Mouse (Mus musculus) erythroblast, embryonic 14.5 days (primary cell): ENCODE measurements at regions not wholly inside any gene's neighbourhood (a gene's known extent, or its start where the extent isn't known, plus 50 kb on each side); places are given as distances from the start of the nearest gene placed in this dataset.

Experiments
- H3K27me3 ChIP-seq: 2 replicates; pipeline ENCODE4 v1.6.1; 2012; ENCODE audit warnings: inconsistent platforms; ENCODE audit not compliant: control insufficient read depth
- H3K36me3 ChIP-seq: 2 replicates; pipeline ENCODE4 v1.6.1; 2012; ENCODE audit warnings: mild to moderate bottlenecking, inconsistent platforms; ENCODE audit not compliant: control insufficient read depth
- H3K4me1 ChIP-seq: 2 replicates; pipeline ENCODE4 v1.6.1; 2012; ENCODE audit warnings: inconsistent platforms; ENCODE audit not compliant: control insufficient read depth
- H3K4me3 ChIP-seq: replicated peaks from 2 replicates; pipeline ENCODE3; 2012; ENCODE audit warnings: moderate library complexity, mild to moderate bottlenecking, inconsistent platforms
- H3K9me3 ChIP-seq: 2 replicates; pipeline ENCODE4 v1.6.1; 2012; ENCODE audit warnings: low read length, inconsistent platforms, mixed read lengths; ENCODE audit not compliant: control insufficient read depth
- GATA1 ChIP-seq: IDR thresholded peaks from 2 replicates; pipeline ENCODE4 v1.6.1; 2012; ENCODE audit warnings: low read length, inconsistent platforms, mixed read lengths
- TAL1 ChIP-seq: IDR thresholded peaks from 3 replicates; pipeline ENCODE4 v1.6.1; 2012; ENCODE audit warnings: low read length, inconsistent platforms, mixed read lengths

DNA sequence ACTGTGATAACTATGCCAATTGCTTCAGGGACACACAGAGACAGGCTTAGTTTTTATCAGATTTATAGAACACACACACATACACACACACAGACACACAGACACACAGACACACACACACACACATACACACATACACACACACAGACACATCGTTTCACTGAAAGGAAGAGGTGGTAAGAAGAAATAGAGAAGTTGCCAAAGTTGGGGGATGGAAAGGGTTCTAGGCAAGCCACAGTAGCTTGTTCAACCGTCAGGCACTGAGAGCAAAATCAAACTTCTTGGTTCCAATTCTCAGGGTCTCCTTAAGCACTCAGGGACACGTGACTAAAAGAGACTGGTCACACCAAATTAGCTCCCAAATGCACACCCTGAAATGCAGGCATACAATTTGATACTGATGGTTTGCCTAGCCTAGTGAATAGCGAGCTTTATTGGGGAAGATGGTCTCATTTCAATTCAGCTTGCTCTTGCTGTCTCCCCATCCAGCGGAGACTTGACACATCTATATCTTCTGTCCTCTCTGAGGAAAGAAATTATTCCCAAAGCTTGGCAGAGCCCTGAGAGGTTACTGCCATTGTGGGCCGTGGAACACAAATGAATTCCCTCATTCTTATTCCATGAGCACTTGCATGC lies 84.7 kb upstream of the Zfp366 start:
- Histone ChIP-seq H3K9me3 (no peaks in the 10 kb centered on the region), H3K27me3 (peaks cover 7% of the 10 kb centered on the region), H3K36me3 (no peaks in the 10 kb centered on the region), H3K4me3 (no peak overlapping the region), H3K4me1 (peaks cover 58% of the 10 kb centered on the region)
- TF ChIP-seq GATA1 (no peak), TAL1 (no peak)

DNA sequence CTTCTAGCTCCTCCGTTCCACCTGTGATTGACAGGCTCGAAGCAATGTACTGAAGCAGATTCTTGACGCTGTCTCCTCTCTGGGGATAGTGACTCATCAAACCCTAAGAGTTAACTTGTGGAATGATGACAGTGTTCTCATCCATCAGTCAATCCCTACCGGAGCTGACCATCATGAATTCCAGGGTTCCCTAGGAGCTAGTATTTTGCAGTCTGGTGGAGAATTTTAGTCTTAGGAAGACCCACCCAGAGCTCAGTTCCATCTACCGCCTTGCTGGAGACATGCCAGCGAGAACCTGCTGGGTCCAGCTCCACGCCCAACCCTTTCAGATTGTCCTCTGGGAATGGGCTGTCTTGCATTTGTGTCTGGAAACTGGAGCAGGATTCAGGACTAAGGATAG lies 85.4 kb upstream of the Zfp366 start:
- no peaks in the 10 kb centered on the region for H3K9me3 ChIP-seq
- H3K4me3 ChIP-seq, result no peak overlapping the region
- H3K4me1 ChIP-seq, result peaks cover 56% of the 10 kb centered on the region
- peaks cover 7% of the 10 kb centered on the region for H3K27me3 ChIP-seq
- no peaks in the 10 kb centered on the region for H3K36me3 ChIP-seq
- TF ChIP-seq TAL1, result no peak
- TF ChIP-seq GATA1, result no peak

DNA sequence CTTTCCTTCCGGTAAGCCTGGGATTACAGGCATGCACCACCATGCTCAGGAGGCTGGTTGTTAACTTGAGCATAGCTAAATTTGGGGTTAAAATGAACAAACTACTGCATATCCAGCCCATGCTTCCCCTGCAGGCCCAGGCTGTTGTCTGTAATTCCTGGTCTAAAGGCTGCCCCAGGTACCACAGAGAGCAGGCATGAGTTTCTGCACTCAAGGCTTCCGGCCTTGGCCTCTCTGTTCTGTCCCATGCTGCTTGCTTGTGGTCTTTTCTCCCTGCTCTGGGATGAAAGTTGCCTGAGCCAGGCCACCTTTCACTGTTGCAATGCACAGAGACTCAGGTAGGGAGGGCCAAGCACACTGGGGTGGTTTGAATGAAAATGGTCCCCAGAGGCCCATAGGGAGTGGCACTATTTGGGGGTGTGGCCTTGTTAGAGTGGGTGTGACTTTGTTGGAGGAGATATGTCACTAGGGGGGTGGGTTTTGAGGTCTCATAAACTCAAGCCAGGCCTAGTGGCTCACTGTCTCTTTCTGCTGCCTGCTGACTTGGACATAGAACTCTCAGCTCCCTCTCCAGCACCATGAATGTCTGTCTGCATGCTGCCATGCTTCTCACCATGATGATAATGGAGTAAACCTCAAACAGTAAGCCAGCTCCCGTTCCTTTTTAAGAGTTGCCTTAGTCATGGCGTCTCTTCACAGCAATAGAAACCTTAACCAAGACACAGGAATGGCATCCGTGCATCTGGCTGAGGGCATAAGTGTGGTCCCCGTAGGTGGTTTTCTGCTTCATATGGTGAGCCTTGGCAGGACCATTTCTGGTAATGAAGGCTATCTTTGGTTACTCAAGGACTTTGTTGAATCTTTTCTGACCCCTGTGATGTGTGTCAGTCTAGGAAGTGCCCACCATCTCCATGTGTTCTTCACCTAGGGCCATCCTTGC lies 86.7 kb upstream of the Zfp366 start:
- no peak overlapping the region for H3K4me3 ChIP-seq
- no peaks in the 10 kb centered on the region for H3K9me3 ChIP-seq
- no peaks in the 10 kb centered on the region for H3K36me3 ChIP-seq
- H3K4me1 ChIP-seq, result peaks cover 55% of the 10 kb centered on the region
- TF ChIP-seq GATA1 (no peak), TAL1 (no peak)
- peaks cover 7% of the 10 kb centered on the region for H3K27me3 ChIP-seq

DNA sequence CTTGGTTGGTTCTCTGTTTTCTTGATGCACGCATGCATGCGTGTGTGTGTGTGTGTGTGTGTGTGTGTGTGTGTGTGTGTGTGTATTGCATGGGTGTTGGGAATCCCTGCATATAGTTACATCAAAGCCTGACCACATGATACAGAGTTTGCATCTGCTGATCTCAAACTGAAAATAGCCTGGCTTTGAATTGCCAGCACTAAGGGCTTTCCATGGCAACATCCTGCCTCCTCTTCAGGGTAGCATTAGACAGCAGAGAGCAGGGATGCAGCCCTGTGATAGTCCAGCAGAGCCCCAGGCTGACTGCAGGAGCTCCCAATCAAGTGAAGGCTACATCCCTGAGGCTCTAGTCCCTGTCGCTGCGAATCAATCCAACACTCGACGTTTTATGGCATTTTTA lies 87.8 kb upstream of the Zfp366 start:
- H3K27me3 ChIP-seq, result peaks cover 7% of the 10 kb centered on the region
- no peak for TF ChIP-seq TAL1
- no peak for TF ChIP-seq GATA1
- H3K4me3 ChIP-seq, result no peak overlapping the region
- no peaks in the 10 kb centered on the region for H3K9me3 ChIP-seq
- H3K36me3 ChIP-seq, result no peaks in the 10 kb centered on the region
- peaks cover 54% of the 10 kb centered on the region for H3K4me1 ChIP-seq

DNA sequence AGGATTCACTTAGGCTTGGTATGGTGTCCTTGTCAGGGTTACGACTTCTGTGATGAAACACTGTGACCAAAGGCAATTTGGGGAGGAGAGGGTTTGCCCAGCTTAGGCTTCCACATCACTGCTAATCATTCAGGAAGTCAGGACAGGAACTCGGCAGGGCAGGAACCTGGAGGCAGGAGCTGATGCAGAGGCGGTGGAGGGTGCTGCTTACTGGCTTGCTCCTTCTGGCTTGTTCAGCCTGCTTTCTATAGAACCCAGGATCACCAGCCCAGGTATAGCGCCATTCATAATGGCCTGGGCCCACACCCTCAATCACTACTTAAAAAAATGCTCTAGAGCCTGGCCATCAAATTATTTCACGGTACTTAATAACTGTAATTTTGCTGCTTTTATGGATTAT lies 89.6 kb upstream of the Zfp366 start:
- TF ChIP-seq GATA1 (no peak), TAL1 (no peak)
- no peaks in the 10 kb centered on the region for H3K9me3 ChIP-seq
- peaks cover 43% of the 10 kb centered on the region for H3K4me1 ChIP-seq

DNA sequence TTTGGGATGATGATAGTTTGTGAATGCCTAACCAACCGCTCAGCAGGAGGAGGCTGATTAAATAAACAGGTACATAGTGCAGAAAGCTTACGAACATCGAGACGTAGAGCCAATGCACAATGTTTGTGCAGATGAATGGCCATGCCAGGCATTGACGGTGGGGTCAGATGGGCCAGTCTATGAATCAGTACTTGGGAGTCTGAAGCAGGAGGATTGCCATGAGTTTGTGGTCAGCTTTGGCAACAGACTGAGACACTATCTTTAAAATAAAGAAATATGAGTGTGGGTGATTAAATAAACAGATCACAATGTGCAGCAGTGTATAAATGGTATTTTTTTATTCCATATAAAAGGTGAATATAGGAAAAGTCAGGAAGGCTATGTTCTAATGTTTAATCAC lies 90.4 kb upstream of the Zfp366 start:
- H3K36me3 ChIP-seq, result no peaks in the 10 kb centered on the region
- no peak overlapping the region for H3K4me3 ChIP-seq
- H3K9me3 ChIP-seq, result no peaks in the 10 kb centered on the region
- TF ChIP-seq TAL1, result no peak
- TF ChIP-seq GATA1, result no peak
- H3K4me1 ChIP-seq, result peaks cover 35% of the 10 kb centered on the region
- no peaks in the 10 kb centered on the region; the same call in 1 of the 2 replicates for H3K27me3 ChIP-seq

More for the DNA sequence above, 89.6 kb upstream of the Zfp366 start:
- no peak overlapping the region for H3K4me3 ChIP-seq
- no peaks in the 10 kb centered on the region for H3K36me3 ChIP-seq
- H3K27me3 ChIP-seq, result no peaks in the 10 kb centered on the region; the same call in 1 of the 2 replicates

DNA sequence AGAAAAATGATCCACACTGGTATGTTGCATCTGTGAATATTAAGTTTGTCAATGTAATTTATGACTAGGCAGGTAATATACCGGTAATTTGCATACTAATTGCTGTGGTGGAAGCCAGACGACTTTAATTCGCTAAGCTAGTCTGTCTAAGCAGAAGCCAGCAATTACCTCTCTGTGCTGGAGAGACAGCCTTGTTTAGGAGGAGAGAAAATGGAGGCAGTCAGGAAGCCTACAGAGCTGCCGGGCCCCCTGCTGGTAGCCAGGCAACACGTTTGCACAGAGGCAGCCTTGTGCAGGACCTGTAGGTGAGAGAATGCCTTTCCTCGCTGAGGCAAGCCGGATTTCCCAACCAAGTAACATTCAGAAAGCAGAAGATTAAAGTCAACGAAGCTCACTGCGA lies 91.4 kb upstream of the Zfp366 start:
- no peak overlapping the region for H3K4me3 ChIP-seq
- H3K9me3 ChIP-seq, result no peaks in the 10 kb centered on the region
- no peak for TF ChIP-seq GATA1
- TF ChIP-seq TAL1, result no peak
- no peaks in the 10 kb centered on the region for H3K36me3 ChIP-seq
- H3K4me1 ChIP-seq, result peaks cover 27% of the 10 kb centered on the region
- H3K27me3 ChIP-seq, result no peaks in the 10 kb centered on the region

DNA sequence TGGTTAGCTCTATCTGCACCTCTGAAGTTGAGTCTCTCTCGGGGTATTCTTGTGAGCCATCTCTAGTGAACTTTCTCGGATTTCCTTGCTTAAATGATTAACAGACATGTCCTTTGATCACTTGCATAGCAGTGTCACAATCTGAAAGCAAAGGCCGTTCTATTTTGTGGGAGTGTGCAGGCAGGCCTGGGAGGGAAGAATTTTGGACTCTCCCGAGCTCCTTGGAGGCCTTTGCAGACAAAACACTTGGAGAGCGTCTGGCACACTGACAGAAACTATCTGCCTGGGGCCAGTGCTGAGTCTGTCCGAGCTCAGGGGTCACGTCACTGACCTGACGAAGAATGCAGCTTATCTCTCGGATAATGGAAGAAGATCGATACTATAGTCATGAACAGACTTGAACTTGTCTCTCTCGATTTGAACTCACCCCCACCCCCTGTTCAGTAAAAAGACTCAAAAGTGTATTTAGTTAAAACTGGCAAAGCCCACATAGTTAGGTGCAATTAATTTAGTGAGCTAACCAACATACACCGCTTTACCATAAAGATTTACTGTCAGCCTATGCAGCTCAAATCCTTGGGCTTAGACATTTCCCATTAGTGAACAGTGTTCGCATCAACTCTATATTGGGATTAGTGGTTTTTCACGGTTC lies 92.2 kb upstream of the Zfp366 start:
- Histone ChIP-seq H3K4me1 (peaks cover 19% of the 10 kb centered on the region), H3K27me3 (no peaks in the 10 kb centered on the region), H3K36me3 (no peaks in the 10 kb centered on the region), H3K4me3 (no peak overlapping the region), H3K9me3 (no peaks in the 10 kb centered on the region)
- no peak for TF ChIP-seq TAL1
- no peak for TF ChIP-seq GATA1
